Mouse (Mus musculus) kidney, adult 2 months (tissue): ENCODE data around the gene Tap1.

Experiments
- CTCF ChIP-seq: fragments of 200-500 bp; conservative IDR thresholded peaks from 2 replicates; pipeline ENCODE4 v1.5.1; 2011; ENCODE audit warnings: low read depth, mild to moderate bottlenecking, control low read depth, low read length, moderate library complexity, mixed read lengths; ENCODE audit not compliant: insufficient read depth, insufficient read length
- POLR2A ChIP-seq: fragments of 200-500 bp; IDR thresholded peaks from one replicate; pipeline ENCODE4 v1.6.1; 2011; ENCODE audit warnings: low read depth, low read length, control low read depth

DNA sequence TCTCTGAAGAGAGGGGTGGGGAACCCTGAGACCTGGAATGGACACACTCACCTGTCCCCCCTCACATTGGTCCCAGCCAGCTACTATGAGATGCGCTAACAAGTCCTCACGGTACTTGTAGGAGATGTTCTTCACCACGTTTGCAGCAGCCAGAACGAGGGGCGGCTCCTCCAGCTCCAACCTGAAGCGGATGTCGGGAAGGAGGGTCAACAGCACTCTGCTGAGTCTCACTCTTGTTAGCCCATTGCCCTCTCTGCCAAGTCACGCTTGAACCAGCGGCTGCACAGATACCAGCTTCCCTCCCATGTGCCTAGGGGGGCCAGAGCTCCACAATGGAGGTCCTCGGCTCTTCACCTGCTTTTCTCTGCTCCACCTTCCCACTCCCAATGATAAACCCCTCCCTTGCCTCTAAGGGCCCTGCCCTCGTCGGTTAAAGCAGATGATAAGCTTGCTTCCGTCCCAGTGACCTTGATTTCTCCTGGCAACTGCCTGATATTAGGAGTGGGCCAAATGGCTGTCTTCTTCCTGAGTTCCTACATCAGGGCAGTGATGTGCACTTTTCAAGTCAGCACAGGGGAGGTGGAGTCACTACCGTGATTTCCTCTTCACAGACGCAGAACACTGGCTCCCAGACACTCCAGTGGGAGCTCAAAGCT is 3.7 kb upstream of the Tap1 start:
- TF ChIP-seq CTCF (no peak), POLR2A (no peak)
